Mouse (Mus musculus) monocyte, adult 5-6 weeks (primary cell): ENCODE data around the gene Dph3. TPM values are rescaled to one million over a fixed set of nuclear protein-coding genes. Genes with fewer than 3 reads are reported as not detected.

ENCODE experiments used
- ATAC-seq: fragments of 153-309, 156-312 bp; replicated peaks from 2 replicates; pipeline ENCODE4 v1.8.0; 2017; ENCODE audit warnings: mild to moderate bottlenecking; ENCODE audit not compliant: low TSS enrichment, insufficient number of reproducible peaks, severe bottlenecking, poor library complexity, low FRiP score
- total RNA-seq: library from RNA; stranded (forward); fragments of 200-1000, 200-491, 200-594 nt; gene quantifications from 3 replicates; pipeline ENCODE4 v1.2.3, GENCODE M21; 2017

Dph3 gene
- total RNA-seq, 1 experiment from 2014 or later: 102 TPM

GRCm38 (mm10) chr14:32037661-32038252 lies 47.8 kb downstream of the Dph3 start:
- ATAC-seq: no peak

- ATAC-seq: no peak
These were observed 49.0 kb downstream of the Dph3 start for GRCm38 (mm10) chr14:32036482-32036881.

- 0 out of 2 replicates have a peak, but pooled peaks have one; percentile 38 for ATAC-seq
These were observed 53.0 kb downstream of the Dph3 start for GRCm38 (mm10) chr14:32032522-32032921.

Other genes starting within 250 kb of the Dph3 start
- gene Galnt15, start 56.7 kb downstream of the Dph3 start, total RNA-seq: not detected in 3 replicates
- 9.2 to 22.1 TPM (median 10.6 TPM) in 3 replicates for gene Oxnad1, start 355 bp downstream of the Dph3 start, total RNA-seq
- not detected in 3 replicates for gene Msmb, start 56.3 kb upstream of the Dph3 start, total RNA-seq
- gene Ncoa4, start 74.1 kb upstream of the Dph3 start, total RNA-seq: 60.5 to 111 TPM (median 83.4 TPM) in 3 replicates
- gene Timm23, start 116.2 kb upstream of the Dph3 start, total RNA-seq: 48.4 to 102 TPM (median 64.0 TPM) in 3 replicates
- gene Parg, start 116.2 kb upstream of the Dph3 start, total RNA-seq: 89.5 to 191 TPM (median 132 TPM) in 3 replicates
- gene Ogdhl, start 236.3 kb upstream of the Dph3 start, total RNA-seq: not detected in 3 replicates